Mouse (Mus musculus) kidney, adult 2 months (tissue): ENCODE measurements around the gene Spns1.

ENCODE experiments used
- CTCF ChIP-seq: fragments of 200-500 bp; conservative IDR thresholded peaks from 2 replicates; pipeline ENCODE4 v1.5.1; 2011; ENCODE audit warnings: low read depth, mild to moderate bottlenecking, control low read depth, low read length, moderate library complexity, mixed read lengths; ENCODE audit not compliant: insufficient read depth, insufficient read length
- POLR2A ChIP-seq: fragments of 200-500 bp; IDR thresholded peaks from one replicate; pipeline ENCODE4 v1.6.1; 2011; ENCODE audit warnings: low read depth, low read length, control low read depth

DNA sequence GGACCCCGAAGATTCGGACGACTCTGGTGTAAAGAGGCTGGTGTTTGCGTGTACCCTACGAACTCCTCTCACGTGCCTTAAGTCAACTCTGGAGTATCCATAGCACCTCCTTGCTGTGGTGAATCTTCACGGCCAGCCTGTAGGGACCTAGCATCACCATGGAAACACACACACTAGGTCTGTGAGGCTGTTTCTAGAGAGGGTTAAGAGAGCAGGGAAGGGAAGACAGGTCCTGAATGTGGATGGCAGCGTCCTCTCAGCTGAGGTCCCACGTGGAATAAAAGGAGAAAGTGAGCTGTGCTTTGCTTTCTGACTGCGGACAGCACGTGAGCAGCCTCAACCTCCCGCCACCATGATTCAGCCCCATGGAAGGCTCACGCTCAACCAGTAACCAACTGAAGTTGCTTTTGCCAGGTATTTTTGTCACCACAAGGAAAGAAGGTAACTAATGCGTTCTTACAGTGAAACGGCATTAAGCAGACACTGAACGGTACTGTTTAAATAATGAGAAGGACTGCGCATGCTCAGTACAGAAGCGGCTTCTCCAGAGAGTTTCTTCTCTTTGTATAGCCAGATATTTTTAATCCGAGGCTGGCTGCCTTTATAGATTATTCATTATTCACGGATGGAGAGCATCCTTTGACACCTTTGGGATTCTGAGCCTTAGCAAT is 26.4 kb downstream of the Spns1 start:
- TF ChIP-seq CTCF (no peak), POLR2A (no peak)
